Mouse (Mus musculus): ENCODE data around the gene Rreb1. TPM values are rescaled to one million over a fixed set of nuclear protein-coding genes. Genes with fewer than 3 reads are reported as not detected.
A peak's percentile ranks its signal among the peaks of the same experiment; 100 is the strongest.

The Rreb1 gene
- polyA plus RNA-seq, 1 experiment from 2014 or later, result 21.2 TPM

DNA sequence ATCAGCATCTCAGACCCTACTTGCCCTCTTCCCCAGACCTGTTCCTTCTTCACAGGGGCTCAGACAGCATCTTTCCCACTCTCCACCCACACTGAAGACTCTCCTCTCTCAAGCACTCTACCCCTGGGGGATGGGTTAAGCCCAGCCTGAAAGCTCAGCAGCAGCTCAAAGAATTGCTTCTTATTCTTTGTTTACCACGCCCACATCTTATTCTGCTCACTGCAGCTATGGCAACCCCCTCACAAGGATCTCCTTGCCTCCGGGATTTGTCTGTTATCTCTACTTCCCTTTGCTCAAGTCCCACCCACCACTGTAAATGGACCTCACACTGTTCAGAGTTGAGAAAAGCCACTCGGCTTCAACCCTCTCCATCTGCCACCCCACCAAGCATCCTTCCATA is 28.7 kb upstream of the Rreb1 start:
- Histone ChIP-seq H3K27ac (ENCODE audit: low read length) (no peak overlapping the region), H3K4me3 (ENCODE audit: low read depth, low read length) (no peak overlapping the region), H3K27me3 (ENCODE audit: control insufficient read depth, insufficient read depth, low read length) (no peaks in the 10 kb centered on the region), H3K9ac (replicated peaks; ENCODE audit: low read depth, low read length) (no peak overlapping the region), H3K36me3 (ENCODE audit: control insufficient read depth, insufficient read depth, low read length) (no peaks in the 10 kb centered on the region), H3K4me2 (replicated peaks; ENCODE audit: low read depth, low read length) (no peak overlapping the region), H3K4me1 (ENCODE audit: control insufficient read depth, insufficient read depth, low read length) (peaks cover 5% of the 10 kb centered on the region; the same call in 1 of the 2 replicates), H3K9me3 (ENCODE audit: control insufficient read depth, low read depth, low read length) (no peaks in the 10 kb centered on the region)
- ATAC-seq (ENCODE audit: insufficient number of reproducible peaks, insufficient read depth, low FRiP score, low read depth), result peak; percentile 65; the same call in 1 of the 2 replicates
- 21% methylated on average over 3 of the region's 3 CpGs for WGBS

DNA sequence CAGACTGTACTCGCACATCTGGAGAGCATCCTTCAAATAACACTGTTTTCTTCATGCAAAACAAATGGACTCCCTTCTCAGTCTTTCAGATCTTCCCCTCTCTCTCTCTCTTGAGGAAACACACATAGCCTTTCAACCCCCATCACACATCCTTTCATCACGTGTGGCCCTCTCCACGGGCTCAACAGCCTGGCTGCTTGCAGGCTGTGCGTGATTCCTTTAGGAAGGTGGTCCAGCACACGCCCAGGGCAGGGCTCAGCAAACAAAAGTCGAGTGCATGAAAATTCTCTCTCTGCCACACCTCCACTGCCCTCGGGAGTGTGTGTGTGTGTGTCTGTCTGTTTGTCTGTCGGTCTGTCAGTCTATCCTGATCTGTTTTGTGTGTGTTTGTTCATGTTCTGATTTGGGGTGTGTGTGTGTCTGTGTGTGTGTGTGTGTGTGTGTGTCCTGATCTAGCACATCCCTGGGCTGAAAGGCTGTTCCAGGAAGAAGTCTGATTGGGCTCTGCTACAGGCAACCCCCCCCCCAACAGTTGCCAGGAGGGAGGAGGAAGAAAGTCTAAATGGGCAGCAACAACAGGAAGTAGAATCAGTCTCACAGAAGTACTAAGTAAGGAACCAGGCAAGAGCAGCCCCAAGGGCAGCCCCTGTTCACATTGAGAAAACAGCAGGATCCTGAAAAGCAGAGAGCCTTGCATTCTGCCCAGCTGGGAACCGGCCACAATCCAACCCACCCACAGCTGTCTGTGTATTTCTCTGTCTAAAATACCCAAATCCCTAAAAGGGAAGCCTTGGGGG is 26.8 kb upstream of the Rreb1 start:
- Histone ChIP-seq H3K4me2 (replicated peaks; ENCODE audit: low read depth, low read length) (no peak overlapping the region), H3K9me3 (ENCODE audit: control insufficient read depth, low read depth, low read length) (no peaks in the 10 kb centered on the region), H3K27ac (ENCODE audit: low read length) (peak overlapping the region; percentile 52; the same call in 1 of the 2 replicates), H3K36me3 (ENCODE audit: control insufficient read depth, insufficient read depth, low read length) (no peaks in the 10 kb centered on the region), H3K4me1 (ENCODE audit: control insufficient read depth, insufficient read depth, low read length) (peaks cover 5% of the 10 kb centered on the region; the same call in 1 of the 2 replicates), H3K9ac (replicated peaks; ENCODE audit: low read depth, low read length) (no peak overlapping the region), H3K4me3 (ENCODE audit: low read depth, low read length) (no peak overlapping the region), H3K27me3 (ENCODE audit: control insufficient read depth, insufficient read depth, low read length) (no peaks in the 10 kb centered on the region)
- ATAC-seq (ENCODE audit: insufficient number of reproducible peaks, insufficient read depth, low FRiP score, low read depth), result peak; percentile 75
- WGBS, result 37% methylated on average over 9 of the region's 9 CpGs

DNA sequence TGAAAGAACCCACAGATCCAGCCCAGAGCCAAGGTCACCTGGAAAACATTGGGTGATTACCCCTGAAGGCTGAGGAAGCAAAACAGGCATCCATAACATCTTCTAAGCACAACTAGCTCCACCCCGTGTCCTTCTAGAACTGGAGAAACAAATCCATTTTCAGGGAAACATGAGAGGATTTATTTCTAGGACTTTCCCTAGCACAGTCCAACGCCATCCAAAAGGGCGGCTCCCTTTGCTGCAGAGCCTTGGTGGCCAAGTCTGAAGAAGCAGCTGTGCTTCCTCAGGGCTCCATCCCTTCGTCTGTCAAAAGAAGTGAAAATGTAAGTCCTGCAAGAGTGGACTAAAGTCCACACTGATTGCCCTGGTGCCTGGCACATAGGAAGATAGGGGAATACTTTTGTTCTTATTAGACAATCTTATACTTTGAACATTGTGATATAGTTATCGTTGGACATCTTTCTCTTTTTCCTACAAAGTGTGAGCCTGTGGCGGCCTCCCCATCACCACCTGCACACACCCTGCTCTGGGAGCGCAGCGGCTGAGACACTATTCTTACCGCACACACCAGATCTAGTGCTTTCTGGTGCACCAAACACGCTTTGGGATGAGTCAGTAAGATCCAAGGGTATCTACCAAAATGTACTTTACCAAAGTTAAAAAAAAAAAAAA is 18.7 kb upstream of the Rreb1 start:
- no peak overlapping the region for H3K4me3 ChIP-seq (ENCODE audit: low read depth, low read length)
- no peak overlapping the region for H3K27ac ChIP-seq (ENCODE audit: low read length)
- no peaks in the 10 kb centered on the region for H3K36me3 ChIP-seq (ENCODE audit: control insufficient read depth, insufficient read depth, low read length)
- no peak overlapping the region for H3K9ac ChIP-seq (replicated peaks; ENCODE audit: low read depth, low read length)
- H3K27me3 ChIP-seq (ENCODE audit: control insufficient read depth, insufficient read depth, low read length), result no peaks in the 10 kb centered on the region
- no peak for ATAC-seq (ENCODE audit: insufficient number of reproducible peaks, insufficient read depth, low FRiP score, low read depth)
- 81% methylated on average over 10 of the region's 10 CpGs for WGBS
- H3K4me2 ChIP-seq (replicated peaks; ENCODE audit: low read depth, low read length), result no peak overlapping the region
- H3K9me3 ChIP-seq (ENCODE audit: control insufficient read depth, low read depth, low read length), result no peaks in the 10 kb centered on the region
- 0 out of 2 replicates have a peak, but pooled peaks cover 4% of the 10 kb centered on the region for H3K4me1 ChIP-seq (ENCODE audit: control insufficient read depth, insufficient read depth, low read length)

DNA sequence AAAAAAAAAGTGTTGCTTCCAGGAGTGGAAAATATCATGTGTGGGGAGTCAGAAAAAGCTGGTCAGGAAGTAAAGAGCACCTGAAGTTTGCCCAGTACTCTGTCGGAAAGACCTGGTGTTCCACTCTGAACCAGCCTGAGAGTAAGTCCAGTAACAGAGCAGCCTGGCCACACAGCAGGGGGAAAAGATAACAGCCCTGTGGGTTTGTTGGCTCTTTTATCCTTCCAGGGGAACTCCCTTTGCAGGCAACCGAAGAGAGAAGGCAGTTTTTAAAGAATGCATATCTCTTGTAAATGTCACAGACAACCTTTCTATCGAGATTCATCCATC is 18.2 kb upstream of the Rreb1 start:
- Histone ChIP-seq H3K36me3 (ENCODE audit: control insufficient read depth, insufficient read depth, low read length) (no peaks in the 10 kb centered on the region), H3K27me3 (ENCODE audit: control insufficient read depth, insufficient read depth, low read length) (no peaks in the 10 kb centered on the region), H3K9me3 (ENCODE audit: control insufficient read depth, low read depth, low read length) (no peaks in the 10 kb centered on the region), H3K4me3 (ENCODE audit: low read depth, low read length) (no peak overlapping the region), H3K4me2 (replicated peaks; ENCODE audit: low read depth, low read length) (no peak overlapping the region), H3K4me1 (ENCODE audit: control insufficient read depth, insufficient read depth, low read length) (0 out of 2 replicates have a peak, but pooled peaks cover 4% of the 10 kb centered on the region), H3K27ac (ENCODE audit: low read length) (no peak overlapping the region), H3K9ac (replicated peaks; ENCODE audit: low read depth, low read length) (no peak overlapping the region)
- ATAC-seq (ENCODE audit: insufficient number of reproducible peaks, insufficient read depth, low FRiP score, low read depth), result no peak
- WGBS, result 33% methylated on average over 3 of the region's 3 CpGs

DNA sequence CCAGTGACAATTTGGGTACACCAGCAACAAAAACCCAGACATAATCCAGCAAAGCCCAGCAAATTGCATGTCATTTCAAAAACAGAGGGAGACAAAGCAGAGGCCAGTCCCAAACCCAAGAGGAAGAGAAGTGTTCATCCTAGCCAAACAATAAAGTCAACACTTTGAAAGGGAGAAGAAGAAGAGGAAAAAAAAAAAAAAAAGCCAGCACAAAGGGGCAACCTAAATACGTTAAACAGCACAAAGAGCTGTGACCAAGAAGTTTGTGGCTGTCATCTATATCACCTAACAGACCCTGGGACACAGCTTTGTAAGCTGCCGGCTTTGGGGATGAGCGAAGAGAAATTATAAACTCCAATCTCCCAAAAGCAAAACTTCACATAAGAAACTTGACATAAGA is 17.8 kb upstream of the Rreb1 start:
- Histone ChIP-seq H3K4me2 (replicated peaks; ENCODE audit: low read depth, low read length) (no peak overlapping the region), H3K4me3 (ENCODE audit: low read depth, low read length) (no peak overlapping the region), H3K4me1 (ENCODE audit: control insufficient read depth, insufficient read depth, low read length) (0 out of 2 replicates have a peak, but pooled peaks cover 4% of the 10 kb centered on the region), H3K9me3 (ENCODE audit: control insufficient read depth, low read depth, low read length) (no peaks in the 10 kb centered on the region), H3K27ac (ENCODE audit: low read length) (no peak overlapping the region), H3K27me3 (ENCODE audit: control insufficient read depth, insufficient read depth, low read length) (no peaks in the 10 kb centered on the region), H3K36me3 (ENCODE audit: control insufficient read depth, insufficient read depth, low read length) (no peaks in the 10 kb centered on the region), H3K9ac (replicated peaks; ENCODE audit: low read depth, low read length) (no peak overlapping the region)
- no peak for ATAC-seq (ENCODE audit: insufficient number of reproducible peaks, insufficient read depth, low FRiP score, low read depth)
- WGBS, result 65% methylated on average over 3 of the region's 3 CpGs

DNA sequence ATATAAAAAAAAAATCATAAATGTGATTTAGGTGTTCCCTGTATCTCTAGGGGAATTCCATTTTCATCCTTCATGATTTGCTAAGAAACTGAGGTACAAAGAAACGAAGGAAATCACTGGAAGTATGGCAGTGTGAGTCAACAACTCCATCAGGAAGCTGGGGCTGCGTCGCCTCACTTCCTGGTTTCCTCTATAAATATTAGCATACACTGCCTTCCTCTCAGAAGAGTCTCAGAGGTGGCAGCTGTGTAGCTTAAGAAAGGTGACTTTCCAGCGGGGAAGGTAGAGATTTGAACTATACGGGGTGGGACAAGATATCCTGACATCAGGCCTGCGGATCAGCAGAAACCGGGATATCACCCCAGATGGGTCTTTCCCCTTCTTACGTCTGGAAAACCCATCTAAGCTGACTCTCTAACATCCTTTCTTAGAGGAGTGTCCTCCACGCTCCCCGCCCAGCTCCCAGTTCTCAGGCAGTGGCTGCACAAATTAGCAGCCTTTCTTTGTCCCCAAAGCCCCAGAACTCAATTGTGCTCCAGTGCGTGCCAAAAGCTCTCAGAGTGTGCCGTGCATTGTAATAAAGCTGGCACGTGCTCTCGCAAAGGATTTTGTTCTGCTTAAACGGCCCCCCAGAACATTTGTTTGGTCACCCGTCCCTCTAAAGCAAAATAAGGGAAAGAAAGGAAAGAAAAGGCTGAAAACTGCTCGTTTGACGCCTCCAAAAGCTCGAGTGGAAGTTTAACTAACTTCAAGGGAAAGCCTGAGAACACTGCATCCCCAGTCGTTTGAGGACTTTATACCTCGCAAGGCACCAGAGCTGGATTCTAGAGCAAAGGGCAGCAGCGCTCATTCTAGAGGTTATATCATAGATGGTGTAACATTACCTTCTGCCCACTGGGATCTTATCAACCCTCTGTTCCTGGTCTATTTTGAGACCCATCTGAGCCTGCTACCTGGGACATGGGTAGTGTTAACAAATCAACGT is 17.0 kb upstream of the Rreb1 start:
- Histone ChIP-seq H3K4me2 (replicated peaks; ENCODE audit: low read depth, low read length) (no peak overlapping the region), H3K27me3 (ENCODE audit: control insufficient read depth, insufficient read depth, low read length) (no peaks in the 10 kb centered on the region), H3K9ac (replicated peaks; ENCODE audit: low read depth, low read length) (no peak overlapping the region), H3K4me3 (ENCODE audit: low read depth, low read length) (no peak overlapping the region), H3K36me3 (ENCODE audit: control insufficient read depth, insufficient read depth, low read length) (no peaks in the 10 kb centered on the region), H3K4me1 (ENCODE audit: control insufficient read depth, insufficient read depth, low read length) (0 out of 2 replicates have a peak, but pooled peaks cover 4% of the 10 kb centered on the region), H3K9me3 (ENCODE audit: control insufficient read depth, low read depth, low read length) (no peaks in the 10 kb centered on the region), H3K27ac (ENCODE audit: low read length) (no peak overlapping the region)
- ATAC-seq (ENCODE audit: insufficient number of reproducible peaks, insufficient read depth, low FRiP score, low read depth), result no peak
- 57% methylated on average over 23 of the region's 23 CpGs for WGBS

DNA sequence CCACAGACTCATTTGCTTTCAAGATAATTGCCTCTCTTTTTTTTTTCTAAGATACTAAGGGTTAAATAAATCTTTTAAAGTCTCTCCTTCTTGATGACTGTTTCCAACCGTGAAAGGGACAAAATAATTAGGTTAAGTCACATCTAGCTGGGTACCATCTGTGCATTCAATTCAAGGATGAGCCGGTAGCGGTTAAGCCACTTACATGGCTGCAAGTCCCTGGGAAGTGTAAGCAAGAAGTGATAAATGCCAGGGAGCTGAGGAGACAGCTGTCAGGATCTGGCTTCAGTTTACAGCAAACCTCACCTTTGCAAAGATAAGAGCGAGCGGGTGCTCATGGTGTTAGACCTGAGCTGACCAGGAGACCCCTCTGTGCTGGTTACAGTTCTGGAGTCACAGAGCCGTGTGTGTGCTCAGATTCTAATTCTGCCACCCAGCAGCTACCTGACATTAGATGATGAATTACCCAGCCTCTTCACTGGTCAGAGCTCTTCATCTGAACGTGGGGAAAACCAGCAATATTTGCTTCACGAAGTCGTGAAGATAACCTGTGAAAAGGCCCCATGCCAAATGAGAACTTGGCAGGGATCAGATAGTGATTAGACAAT is 14.3 kb upstream of the Rreb1 start:
- no peak overlapping the region for H3K4me3 ChIP-seq (ENCODE audit: low read depth, low read length)
- H3K27me3 ChIP-seq (ENCODE audit: control insufficient read depth, insufficient read depth, low read length), result no peaks in the 10 kb centered on the region
- no peaks in the 10 kb centered on the region for H3K36me3 ChIP-seq (ENCODE audit: control insufficient read depth, insufficient read depth, low read length)
- no peak for ATAC-seq (ENCODE audit: insufficient number of reproducible peaks, insufficient read depth, low FRiP score, low read depth)
- H3K4me1 ChIP-seq (ENCODE audit: control insufficient read depth, insufficient read depth, low read length), result 0 out of 2 replicates have a peak, but pooled peaks cover 4% of the 10 kb centered on the region
- no peaks in the 10 kb centered on the region for H3K9me3 ChIP-seq (ENCODE audit: control insufficient read depth, low read depth, low read length)
- H3K9ac ChIP-seq (replicated peaks; ENCODE audit: low read depth, low read length), result no peak overlapping the region
- 41% methylated on average over 9 of the region's 9 CpGs for WGBS
- H3K27ac ChIP-seq (ENCODE audit: low read length), result no peak overlapping the region
- H3K4me2 ChIP-seq (replicated peaks; ENCODE audit: low read depth, low read length), result no peak overlapping the region

DNA sequence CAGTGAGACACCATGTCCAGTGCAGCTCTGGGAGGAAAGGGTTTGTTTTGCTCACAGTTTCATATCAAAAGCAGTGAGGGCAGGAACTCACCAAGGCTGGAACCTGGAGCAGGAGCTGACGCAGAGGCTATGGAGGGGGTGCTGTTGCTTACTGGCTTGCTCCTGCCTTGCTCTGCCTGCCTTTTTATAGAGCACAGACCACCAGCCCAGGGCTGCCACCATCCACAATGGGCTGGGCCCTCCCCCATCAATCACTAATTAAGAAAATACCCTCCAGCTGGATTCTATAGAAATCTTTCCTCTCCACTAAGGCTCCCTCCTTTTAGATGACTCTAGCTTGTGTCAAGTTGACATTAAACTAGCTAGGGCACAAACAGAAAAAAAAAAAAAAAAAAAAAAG is 8.4 kb upstream of the Rreb1 start:
- no peak overlapping the region for H3K4me2 ChIP-seq (replicated peaks; ENCODE audit: low read depth, low read length)
- H3K9me3 ChIP-seq (ENCODE audit: control insufficient read depth, low read depth, low read length), result no peaks in the 10 kb centered on the region
- no peaks in the 10 kb centered on the region for H3K36me3 ChIP-seq (ENCODE audit: control insufficient read depth, insufficient read depth, low read length)
- no peaks in the 10 kb centered on the region for H3K4me1 ChIP-seq (ENCODE audit: control insufficient read depth, insufficient read depth, low read length)
- 35% methylated on average over 1 of the region's 1 CpGs for WGBS
- H3K4me3 ChIP-seq (ENCODE audit: low read depth, low read length), result no peak overlapping the region
- H3K27me3 ChIP-seq (ENCODE audit: control insufficient read depth, insufficient read depth, low read length), result no peaks in the 10 kb centered on the region
- ATAC-seq (ENCODE audit: insufficient number of reproducible peaks, insufficient read depth, low FRiP score, low read depth), result no peak
- no peak overlapping the region for H3K9ac ChIP-seq (replicated peaks; ENCODE audit: low read depth, low read length)
- H3K27ac ChIP-seq (ENCODE audit: low read length), result no peak overlapping the region

All from stomach, embryonic 14.5 days (tissue).